Mouse (Mus musculus): ENCODE measurements at regions not wholly inside any gene's neighbourhood (a gene's known extent, or its start where the extent isn't known, plus 50 kb on each side); places are given as distances from the start of the nearest gene placed in this dataset.

DNA sequence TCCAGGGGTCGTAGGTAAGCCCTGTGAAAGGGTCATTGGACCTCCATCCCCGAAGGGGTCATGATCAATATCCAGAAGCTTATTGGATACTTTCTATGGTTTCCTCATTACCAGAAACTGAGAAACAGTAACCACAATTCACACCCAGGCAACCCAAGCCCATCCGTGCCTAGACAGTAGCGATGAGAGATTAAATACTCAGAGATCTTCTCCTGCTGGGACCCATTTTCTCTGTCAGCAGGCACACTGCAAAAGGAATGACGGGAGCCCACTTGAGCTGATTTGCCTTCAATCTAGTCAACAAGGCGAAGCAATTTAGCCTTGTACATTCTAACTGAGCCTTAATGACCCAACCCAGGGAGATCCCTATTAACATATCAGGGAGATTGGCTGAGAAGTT, 632.0 kb upstream of the Adamts9 start:
- TF ChIP-seq POLR2A (IDR thresholded peaks at IDR 0.05; ENCODE audit: extremely low read depth, insufficient read depth, low read length) = no peak
- no peak for TF ChIP-seq CTCF (IDR thresholded peaks at IDR 0.05; ENCODE audit: low read depth, low read length)

Measured in liver, adult 2 months (tissue).